Mouse (Mus musculus) layer of hippocampus, adult 8-10 months (tissue): ENCODE measurements around the gene Fam69a. TPM values are rescaled to one million over a fixed set of nuclear protein-coding genes. Genes with fewer than 3 reads are reported as not detected.
"Not testable (repeated sequence)": the region's sequence is repeated elsewhere in the genome, so short reads cannot be mapped to it uniquely, and the experiment has no call there.

ENCODE experiments used
- DNase-seq, 2 experiments: peaks; one replicate each; pipeline ENCODE4 v3.0.0; 2022; ENCODE audit warnings: low spot score in 2 of 2
- total RNA-seq, 4 experiments: library from RNA; stranded (reverse); gene quantifications; 2 replicates each; pipeline ENCODE4 v1.2.4; 2022

The Fam69a gene
- total RNA-seq, 4 experiments from 2014 or later = 32.3 to 39.6 (median 35.2) TPM

- no peak for DNase-seq
Observed at GRCm38 (mm10) chr5:107947548-107947947, 39.3 kb downstream of the Fam69a start.

- DNase-seq = no peak
Observed at GRCm38 (mm10) chr5:107946475-107946874, 40.4 kb downstream of the Fam69a start.

- no peak for DNase-seq
Observed at GRCm38 (mm10) chr5:107943526-107943925, 43.4 kb downstream of the Fam69a start.

- DNase-seq = no peak
Observed at GRCm38 (mm10) chr5:107942941-107943340, 43.9 kb downstream of the Fam69a start.

GRCm38 (mm10) chr5:107941222-107941621 is 45.7 kb downstream of the Fam69a start:
- DNase-seq = no peak

GRCm38 (mm10) chr5:107939701-107940100 is 47.2 kb downstream of the Fam69a start:
- DNase-seq = no peak

GRCm38 (mm10) chr5:107938886-107939285 is 48.0 kb downstream of the Fam69a start:
- DNase-seq = no peak

- not testable (repeated sequence) for DNase-seq
Observed at GRCm38 (mm10) chr5:107938483-107938882, 48.4 kb downstream of the Fam69a start.

- no peak for DNase-seq
Observed at GRCm38 (mm10) chr5:107936625-107937389, 50.1 kb downstream of the Fam69a start.

- no peak for DNase-seq
Observed at GRCm38 (mm10) chr5:107934770-107935543, 51.9 kb downstream of the Fam69a start.

- no peak for DNase-seq
Observed at GRCm38 (mm10) chr5:107933202-107933974, 53.5 kb downstream of the Fam69a start.

- no peak for DNase-seq
Observed at GRCm38 (mm10) chr5:107932556-107932955, 54.3 kb downstream of the Fam69a start.

GRCm38 (mm10) chr5:107926550-107927249 is 60.2 kb downstream of the Fam69a start:
- DNase-seq = no peak

- no peak for DNase-seq
Observed at GRCm38 (mm10) chr5:107924564-107924963, 62.3 kb downstream of the Fam69a start.

GRCm38 (mm10) chr5:107922836-107923235 is 64.0 kb downstream of the Fam69a start:
- DNase-seq = no peak

GRCm38 (mm10) chr5:107921400-107922252 is 65.3 kb downstream of the Fam69a start:
- no peak for DNase-seq

GRCm38 (mm10) chr5:107915280-107915679 is 71.6 kb downstream of the Fam69a start:
- DNase-seq = no peak

- no peak for DNase-seq
Observed at GRCm38 (mm10) chr5:107911012-107911411, 75.9 kb downstream of the Fam69a start.

GRCm38 (mm10) chr5:107910084-107910616 is 76.7 kb downstream of the Fam69a start:
- no peak for DNase-seq

GRCm38 (mm10) chr5:107909668-107910067 is 77.2 kb downstream of the Fam69a start:
- no peak for DNase-seq
